Mouse (Mus musculus) olfactory bulb, adult 2 months (tissue): ENCODE results near the gene Pik3cd.

Source experiments
- CTCF ChIP-seq: fragments of 200-500 bp; IDR thresholded peaks from 2 replicates; pipeline ENCODE4 v1.5.1; 2012; ENCODE audit warnings: low read depth, mild to moderate bottlenecking, low read length, moderate library complexity; ENCODE audit not compliant: insufficient read depth
- POLR2A ChIP-seq: fragments of 200-500 bp; IDR thresholded peaks from 2 replicates; pipeline ENCODE4 v1.6.1; 2012; ENCODE audit warnings: mild to moderate bottlenecking, low read depth, low read length, moderate library complexity; ENCODE audit not compliant: insufficient read depth

- TF ChIP-seq CTCF (no peak), POLR2A (no peak)
Observed at GRCm38 (mm10) chr4:149724916-149725470, 22.6 kb upstream of the Pik3cd start.
